ENCODE assay signal across 8 mouse cellular contexts in the genomic region with DNA sequence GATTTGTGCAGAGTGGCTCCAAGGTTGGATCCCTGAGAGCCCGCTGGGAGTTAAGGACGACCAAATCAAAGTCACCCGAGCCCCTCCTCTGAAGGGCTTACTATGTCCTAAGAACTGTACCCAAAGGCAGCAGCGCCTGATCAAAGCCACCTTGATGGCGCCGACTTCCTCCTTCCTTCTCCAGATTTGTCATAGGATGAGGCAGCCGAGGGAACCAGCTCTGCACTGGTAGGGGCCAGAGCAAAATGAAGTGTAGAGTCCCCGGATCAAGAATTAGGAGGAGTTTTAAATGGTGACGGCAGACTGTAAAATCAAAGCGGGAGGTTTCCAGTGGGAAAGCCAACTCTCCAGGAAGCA. TPM values are rescaled to one million over a fixed set of nuclear protein-coding genes. Genes with fewer than 3 reads are reported as not detected.
DNase-seq lines count a peak whose midpoint lies in the region; ATAC-seq and TF ChIP-seq lines count a peak whose summit lies in the region.

No protein-coding gene starts in this region.

- H3K4me1 ChIP-seq in heart, embryonic 15.5 days (replicated peaks), result peaks cover 9% of the 10 kb centered on the region
- H3K4me1 ChIP-seq in ES-E14 (ENCODE audit: control insufficient read depth in 2 of 2, insufficient read depth in 2 of 2, low read length in 2 of 2, poor library complexity in 1 of 2), result peaks cover 3 to 23% of the 10 kb centered on the region in 2 experiments; a peak in 3 of 4 replicates
- H3K4me1 ChIP-seq in forebrain, embryonic 16.5 days (replicated peaks; ENCODE audit: control insufficient read depth, insufficient read depth, low read length), result peaks cover 18% of the 10 kb centered on the region
- H3K4me1 ChIP-seq in liver, postnatal 0 days (ENCODE audit: insufficient read depth), result no peaks in the 10 kb centered on the region; the same call in 1 of the 2 replicates

- DNase-seq in heart, postnatal 36 days, result no peak
- no peak for DNase-seq in ES-E14 (ENCODE audit: low read depth, low spot score)
- no peak for DNase-seq in liver, postnatal 0 days
- no peak for DNase-seq in thymus, adult 18-20 months
- no peak for DNase-seq in right cerebral cortex, postnatal 25 days
- no peak for DNase-seq in gastrocnemius, postnatal 10 days

- in situ Hi-C loops in ES-E14 (cut with MboI; ENCODE audit: low sequenced_read_pairs in 2 of 2, unreplicated experiment in 2 of 2), result no loop called here

- H3K9ac ChIP-seq in heart, embryonic 15.5 days, result no peak overlapping the region
- peak overlapping the region; percentile 2; the same call in 1 of the 2 replicates for H3K9ac ChIP-seq in ES-E14 (ENCODE audit: insufficient read depth, low read depth, low read length, poor library complexity, severe bottlenecking)
- no peak overlapping the region for H3K9ac ChIP-seq in forebrain, embryonic 16.5 days (replicated peaks; ENCODE audit: low read depth, low read length)
- H3K9ac ChIP-seq in liver, postnatal 0 days (replicated peaks), result no peak overlapping the region

- no peak for TF ChIP-seq EP300 in liver, postnatal 0 days (IDR thresholded peaks at IDR 0.05; ENCODE audit: low read depth)

- WGBS in heart, embryonic 15.5 days, result 24% methylated on average over 10 of the region's 10 CpGs
- 7% methylated on average over 10 of the region's 10 CpGs for WGBS in forebrain, embryonic 16.5 days
- WGBS in liver, postnatal 0 days (ENCODE audit: insufficient replicate concordance), result 53% methylated on average over 10 of the region's 10 CpGs

- ATAC-seq in heart, embryonic 15.5 days (replicated peaks; ENCODE audit: insufficient number of reproducible peaks, insufficient read depth, low FRiP score, low read depth), result no peak
- ATAC-seq in forebrain, embryonic 16.5 days, result no peak; the same call in 1 of the 2 replicates
- ATAC-seq in liver, postnatal 0 days, result no peak

- TF ChIP-seq CTCF in liver, postnatal 0 days (IDR thresholded peaks at IDR 0.05; ENCODE audit: low read depth), result no peak

- no peak overlapping the region for H3K27ac ChIP-seq in heart, embryonic 15.5 days
- peak overlapping the region; percentile 45; the same call in 1 of the 2 replicates for H3K27ac ChIP-seq in ES-E14 (ENCODE audit: insufficient read depth, low read depth, low read length, poor library complexity, severe bottlenecking)
- H3K27ac ChIP-seq in forebrain, embryonic 16.5 days (ENCODE audit: low read length), result peak overlapping the region; percentile 13; the same call in 1 of the 2 replicates
- no peak overlapping the region for H3K27ac ChIP-seq in liver, postnatal 0 days (ENCODE audit: low read depth)

- intact Hi-C loops in heart, postnatal 36 days (cut with DNase I), result no loop called here

- no peaks in the 10 kb centered on the region for H3K9me3 ChIP-seq in heart, embryonic 15.5 days (replicated peaks)
- H3K9me3 ChIP-seq in ES-E14 (ENCODE audit: control insufficient read depth, insufficient read depth, low read depth, low read length), result no peaks in the 10 kb centered on the region
- 0 out of 2 replicates have a peak, but pooled peaks cover 4% of the 10 kb centered on the region for H3K9me3 ChIP-seq in forebrain, embryonic 16.5 days (ENCODE audit: control insufficient read depth, low read length)
- H3K9me3 ChIP-seq in liver, postnatal 0 days (ENCODE audit: low read length), result peaks cover 3% of the 10 kb centered on the region; the same call in 1 of the 2 replicates

- H3K4me3 ChIP-seq in heart, embryonic 15.5 days, result peak overlapping the region; percentile 31
- H3K4me3 ChIP-seq in ES-E14 (ENCODE audit: insufficient read depth in 1 of 2, low read depth in 1 of 2, low read length in 2 of 2, poor library complexity in 1 of 2, severe bottlenecking in 1 of 2), result peak overlapping the region in 1 of 2 experiments; percentile 12; a peak in 2 of 4 replicates
- no peak overlapping the region; the same call in 1 of the 2 replicates for H3K4me3 ChIP-seq in forebrain, embryonic 16.5 days (replicated peaks; ENCODE audit: low read length)
- H3K4me3 ChIP-seq in liver, postnatal 0 days (ENCODE audit: low read depth, low read length), result no peak overlapping the region

- peak overlapping the region; percentile 56 for H3K4me2 ChIP-seq in heart, embryonic 15.5 days
- H3K4me2 ChIP-seq in forebrain, embryonic 16.5 days (ENCODE audit: low read length), result peak overlapping the region; percentile 45
- peak overlapping the region; percentile 44 for H3K4me2 ChIP-seq in liver, postnatal 0 days (ENCODE audit: low read depth, low read length)

- H3K27me3 ChIP-seq in heart, embryonic 15.5 days, result no peaks in the 10 kb centered on the region
- no peaks in the 10 kb centered on the region for H3K27me3 ChIP-seq in forebrain, embryonic 16.5 days (replicated peaks; ENCODE audit: control insufficient read depth, insufficient read depth, low read length)
- H3K27me3 ChIP-seq in liver, postnatal 0 days (ENCODE audit: insufficient read depth, low read length), result no peaks in the 10 kb centered on the region

- no peaks in the 10 kb centered on the region for H3K36me3 ChIP-seq in heart, embryonic 15.5 days
- no peaks in the 10 kb centered on the region for H3K36me3 ChIP-seq in ES-E14 (ENCODE audit: control insufficient read depth, insufficient read depth, low read length, poor library complexity, severe bottlenecking)
- no peaks in the 10 kb centered on the region for H3K36me3 ChIP-seq in forebrain, embryonic 16.5 days (ENCODE audit: control insufficient read depth, insufficient read depth)
- no peaks in the 10 kb centered on the region for H3K36me3 ChIP-seq in liver, postnatal 0 days (replicated peaks; ENCODE audit: insufficient read depth, low read length)

TF ChIP-seq in ES-E14, 5 proteins besides CTCF, POLR2A, EP300 and RAD21:
- no peak for TF ChIP-seq ZC3H11A (IDR thresholded peaks at IDR 0.05; ENCODE audit: borderline replicate concordance, low read depth, low read length)
- no peak for TF ChIP-seq CHD2 (IDR thresholded peaks at IDR 0.05; ENCODE audit: low read depth, low read length)
- TF ChIP-seq MAFK (IDR thresholded peaks at IDR 0.05; ENCODE audit: insufficient read depth, low read depth, low read length), result no peak
- TF ChIP-seq HCFC1 (IDR thresholded peaks at IDR 0.05; ENCODE audit: borderline replicate concordance, insufficient read depth, low read length), result no peak
- TF ChIP-seq ZNF384 (IDR thresholded peaks at IDR 0.05; ENCODE audit: low read depth, low read length), result no peak

RNA-seq across cellular contexts. Expression of a gene that starts 10.6 kb away (rescaled TPM):
- 4.5 and 6.2 TPM in 2 replicates for polyA plus RNA-seq in heart, embryonic 15.5 days (2015; fragmentation: Nextera tagmentation; extraction: Ambion mirVana)
- 10 to 100 TPM; 16.1 to 16.7 TPM for total RNA-seq in heart, postnatal 36 days (2021)
- 11.1 and 16.9 TPM in 2 replicates for total RNA-seq in ES-E14 (2012; rRNA removed)
- polyA plus RNA-seq in forebrain, embryonic 16.5 days (2015; fragmentation: Nextera tagmentation; extraction: Ambion mirVana), result 3.6 and 4.4 TPM in 2 replicates
- 1.3 and 1.9 TPM in 2 replicates for polyA plus RNA-seq in liver, postnatal 0 days (2015; fragmentation: Nextera tagmentation; extraction: Ambion mirVana)
- total RNA-seq in gastrocnemius, postnatal 10 days (2021), result 10 to 100 TPM; 10.1 to 15.9 TPM

Comparison
In these comparisons a context has a peak if more than half of its experiments do, and no peak if none do; other contexts are left out.
1. H3K27ac ChIP-seq: peak in ES-E14 (single experiment) and forebrain, embryonic 16.5 days (single experiment); none in heart, embryonic 15.5 days (single experiment) and liver, postnatal 0 days (single experiment).
2. Peak in every context shown above with its lines, with median percentiles within 50 percentile points of each other: H3K4me2 ChIP-seq.